Comparison of ENCODE assay signal across 9 mouse cellular contexts in genomic region chr5:113772905-113773519, GRCm38 (mm10). TPM values are rescaled to one million over a fixed set of nuclear protein-coding genes. Genes with fewer than 3 reads are reported as not detected.
DNase-seq lines count a peak whose midpoint lies in the region; ATAC-seq and TF ChIP-seq lines count a peak whose summit lies in the region.
"Had no signal": no experiment of that assay in that cellular context is flagged by ENCODE, and none has a peak within 500 bp of the region (broad histone marks: within the 10 kb centered on the region; RNA-seq: fewer than 3 reads in every experiment).

No protein-coding gene starts in this region.

- H3K4me2 ChIP-seq in forebrain, embryonic 13.5 days, result peak overlapping the region; percentile 98
- H3K4me2 ChIP-seq in liver, embryonic 14.5 days (ENCODE audit: low read depth), result peak overlapping the region; percentile 96
- H3K4me2 ChIP-seq in stomach, postnatal 0 days (replicated peaks; ENCODE audit: low read depth), result peak overlapping the region; percentile 93

- peak; percentile 54 for DNase-seq in cerebellum, adult 9-10 months
- DNase-seq in 416B (ENCODE audit: low read depth), result peak; percentile 25
- DNase-seq in liver, embryonic 14.5 days (ENCODE audit: low read depth in 3 of 3, low spot score in 3 of 3), result no peak
- DNase-seq in stomach, postnatal 0 days (ENCODE audit: low spot score), result no peak
- no peak for DNase-seq in adrenal gland, postnatal 10 days
- no peak for DNase-seq in urinary bladder, postnatal 10 days (ENCODE audit: low spot score)

- H3K27me3 ChIP-seq in forebrain, embryonic 13.5 days, result no peaks in the 10 kb centered on the region
- H3K27me3 ChIP-seq in liver, embryonic 14.5 days (ENCODE audit: control insufficient read depth, insufficient read depth, low read length), result no peaks in the 10 kb centered on the region
- no peaks in the 10 kb centered on the region for H3K27me3 ChIP-seq in stomach, postnatal 0 days (ENCODE audit: control insufficient read depth, insufficient read depth, low read length)

- TF ChIP-seq CTCF in liver, embryonic 14.5 days (IDR thresholded peaks at IDR 0.05; ENCODE audit: low read depth), result no peak
- no peak for TF ChIP-seq CTCF in stomach, postnatal 0 days (IDR thresholded peaks at IDR 0.05; ENCODE audit: low read depth)

- H3K4me1 ChIP-seq in forebrain, embryonic 13.5 days, result peaks cover 36% of the 10 kb centered on the region
- H3K4me1 ChIP-seq in liver, embryonic 14.5 days (replicated peaks; ENCODE audit: control insufficient read depth in 2 of 2, insufficient read depth in 2 of 2, low read length in 1 of 2), result peaks cover 6 to 13% of the 10 kb centered on the region in 2 experiments
- H3K4me1 ChIP-seq in stomach, postnatal 0 days (replicated peaks; ENCODE audit: control insufficient read depth, insufficient read depth), result peaks cover 5% of the 10 kb centered on the region; the same call in 1 of the 2 replicates

- peak overlapping the region; percentile 14; the same call in 1 of the 2 replicates for H3K27ac ChIP-seq in forebrain, embryonic 13.5 days
- H3K27ac ChIP-seq in liver, embryonic 14.5 days, result peak overlapping the region; percentile 54
- H3K27ac ChIP-seq in stomach, postnatal 0 days (replicated peaks), result peak overlapping the region; percentile 65

- no peak for TF ChIP-seq EP300 in liver, embryonic 14.5 days (IDR thresholded peaks at IDR 0.05; ENCODE audit: low read depth)
- no peak for TF ChIP-seq EP300 in stomach, postnatal 0 days (optimal IDR thresholded peaks at IDR 0.05)

- H3K36me3 ChIP-seq in forebrain, embryonic 13.5 days (ENCODE audit: poor library complexity, severe bottlenecking), result peaks cover 48% of the 10 kb centered on the region
- H3K36me3 ChIP-seq in liver, embryonic 14.5 days (replicated peaks; ENCODE audit: control insufficient read depth, insufficient read depth, low read depth), result peaks cover 19% of the 10 kb centered on the region
- peaks cover 15% of the 10 kb centered on the region; the same call in 1 of the 2 replicates for H3K36me3 ChIP-seq in stomach, postnatal 0 days (ENCODE audit: control insufficient read depth, insufficient read depth, low read length)

- H3K9ac ChIP-seq in forebrain, embryonic 13.5 days, result peak overlapping the region; percentile 96
- peak overlapping the region; percentile 80 for H3K9ac ChIP-seq in liver, embryonic 14.5 days (replicated peaks)
- H3K9ac ChIP-seq in stomach, postnatal 0 days (ENCODE audit: low read length), result peak overlapping the region; percentile 64

- H3K4me3 ChIP-seq in forebrain, embryonic 13.5 days, result peak overlapping the region; percentile 100
- peak overlapping the region; percentile 76 to 94 for H3K4me3 ChIP-seq in liver, embryonic 14.5 days (ENCODE audit: insufficient read depth in 1 of 2, low read depth in 2 of 2, low read length in 2 of 2)
- H3K4me3 ChIP-seq in stomach, postnatal 0 days (ENCODE audit: low read depth, low read length), result peak overlapping the region; percentile 99

- WGBS in forebrain, embryonic 13.5 days, result 2% methylated on average over 35 of the region's 38 CpGs
- WGBS in liver, embryonic 14.5 days (ENCODE audit: insufficient replicate concordance), result under 1% methylated on average over 33 of the region's 38 CpGs
- WGBS in stomach, postnatal 0 days, result 1% methylated on average over 28 of the region's 38 CpGs

- no peak; the same call in 1 of the 2 replicates for ATAC-seq in cerebellum, adult (ENCODE audit: insufficient number of reproducible peaks, low FRiP score, low TSS enrichment)
- ATAC-seq in forebrain, embryonic 13.5 days, result peak; percentile 54
- peak; percentile 21; the same call in 1 of the 2 replicates for ATAC-seq in liver, embryonic 14.5 days (ENCODE audit: insufficient read depth)
- peak; percentile 30 for ATAC-seq in stomach, postnatal 0 days (ENCODE audit: low FRiP score, low TSS enrichment)

- no peaks in the 10 kb centered on the region for H3K9me3 ChIP-seq in forebrain, embryonic 13.5 days (replicated peaks)
- no peaks in the 10 kb centered on the region for H3K9me3 ChIP-seq in liver, embryonic 14.5 days (ENCODE audit: control insufficient read depth, low read length)
- H3K9me3 ChIP-seq in stomach, postnatal 0 days (ENCODE audit: control insufficient read depth, low read length), result no peaks in the 10 kb centered on the region

RNA-seq across cellular contexts. Expression of gene Iscu, which starts 0.5 kb away (rescaled TPM):
- 97.3 and 104 TPM in 2 replicates for polyA plus RNA-seq in forebrain, embryonic 13.5 days (2015; fragmentation: Nextera tagmentation; extraction: Ambion mirVana)
- 46.2 and 64.9 TPM in 2 replicates for polyA plus RNA-seq in liver, embryonic 14.5 days (2012; rRNA removed)
- polyA plus RNA-seq in liver, embryonic 14.5 days (2014; fragmentation: Nextera tagmentation; extraction: Ambion mirVana), result 100 and 103 TPM in 2 replicates
- polyA plus RNA-seq in stomach, postnatal 0 days (2015; fragmentation: Nextera tagmentation; extraction: Ambion mirVana), result 154 and 166 TPM in 2 replicates
- 100 to 1,000 TPM; 344 to 362 TPM for total RNA-seq in adrenal gland, postnatal 10 days (2021)

RNA-seq across cellular contexts. Expression of gene Sart3, which starts 0.7 kb away (rescaled TPM):
- 57.2 and 59.9 TPM in 2 replicates for polyA plus RNA-seq in forebrain, embryonic 13.5 days (2015; fragmentation: Nextera tagmentation; extraction: Ambion mirVana)
- 11.6 and 15.0 TPM in 2 replicates for polyA plus RNA-seq in liver, embryonic 14.5 days (2012; rRNA removed)
- polyA plus RNA-seq in liver, embryonic 14.5 days (2014; fragmentation: Nextera tagmentation; extraction: Ambion mirVana), result 12.7 and 15.9 TPM in 2 replicates
- polyA plus RNA-seq in stomach, postnatal 0 days (2015; fragmentation: Nextera tagmentation; extraction: Ambion mirVana), result 10.4 and 11.2 TPM in 2 replicates
- total RNA-seq in adrenal gland, postnatal 10 days (2021), result 10 to 100 TPM; 26.3 to 31.3 TPM

RNA-seq across cellular contexts. Expression of gene Tmem119, which starts 27.3 kb away (rescaled TPM):
- polyA plus RNA-seq in forebrain, embryonic 13.5 days (2015; fragmentation: Nextera tagmentation; extraction: Ambion mirVana), result 3.4 and 4.4 TPM in 2 replicates
- 0.94 and 1.1 TPM in 2 replicates for polyA plus RNA-seq in liver, embryonic 14.5 days (2012; rRNA removed)
- 1.1 and 1.4 TPM in 2 replicates for polyA plus RNA-seq in liver, embryonic 14.5 days (2014; fragmentation: Nextera tagmentation; extraction: Ambion mirVana)
- polyA plus RNA-seq in stomach, postnatal 0 days (2015; fragmentation: Nextera tagmentation; extraction: Ambion mirVana), result 35.3 and 36.6 TPM in 2 replicates
- 10 to 100 TPM; 14.0 to 18.0 TPM for total RNA-seq in adrenal gland, postnatal 10 days (2021)

RNA-seq across cellular contexts. Expression of gene Ficd, which starts 37.4 kb away (rescaled TPM):
- polyA plus RNA-seq in forebrain, embryonic 13.5 days (2015; fragmentation: Nextera tagmentation; extraction: Ambion mirVana), result 5.6 and 5.8 TPM in 2 replicates
- 1.2 and 1.3 TPM in 2 replicates for polyA plus RNA-seq in liver, embryonic 14.5 days (2012; rRNA removed)
- 1.1 and 1.2 TPM in 2 replicates for polyA plus RNA-seq in liver, embryonic 14.5 days (2014; fragmentation: Nextera tagmentation; extraction: Ambion mirVana)
- polyA plus RNA-seq in stomach, postnatal 0 days (2015; fragmentation: Nextera tagmentation; extraction: Ambion mirVana), result 5.5 and 6.0 TPM in 2 replicates
- 1 to 10 TPM; 7.3 to 7.7 TPM for total RNA-seq in adrenal gland, postnatal 10 days (2021)

RNA-seq across cellular contexts. Expression of gene 1700069L16Rik, which starts 48.4 kb away (rescaled TPM):
- not detected in 2 replicates for polyA plus RNA-seq in forebrain, embryonic 13.5 days (2015; fragmentation: Nextera tagmentation; extraction: Ambion mirVana)
- polyA plus RNA-seq in liver, embryonic 14.5 days (2012; rRNA removed), result not detected in 2 replicates
- polyA plus RNA-seq in liver, embryonic 14.5 days (2014; fragmentation: Nextera tagmentation; extraction: Ambion mirVana), result not detected in 2 replicates
- not detected in 2 replicates for polyA plus RNA-seq in stomach, postnatal 0 days (2015; fragmentation: Nextera tagmentation; extraction: Ambion mirVana)
- total RNA-seq in adrenal gland, postnatal 10 days (2021), result not detected
- total RNA-seq: heart, adult 18-20 months had no signal

Comparison
In these comparisons a context has a peak if more than half of its experiments do, and no peak if none do; other contexts are left out.
1. DNase-seq: peak in cerebellum, adult 9-10 months (single experiment) and 416B (single experiment); none in liver, embryonic 14.5 days (0 of 3), stomach, postnatal 0 days (single experiment), adrenal gland, postnatal 10 days (single experiment) and urinary bladder, postnatal 10 days (single experiment).
2. H3K27ac ChIP-seq: peak in every context shown above with its lines; median percentile 65 in stomach, postnatal 0 days; 54 in liver, embryonic 14.5 days; 14 in forebrain, embryonic 13.5 days.
3. Peak in every context shown above with its lines, with median percentiles within 50 percentile points of each other: H3K4me2 ChIP-seq, H3K4me3 ChIP-seq and H3K9ac ChIP-seq.